Mouse (Mus musculus) cerebellum, adult 8-10 months (tissue): ENCODE measurements around the gene Gcsh.
A peak's percentile ranks its signal among the peaks of the same experiment; 100 is the strongest.

Experiments
- DNase-seq: peaks from one replicate; pipeline ENCODE4 v3.0.0; 2022

Gene Gcsh

GRCm38 (mm10) chr8:116993095-116993867, at the start of gene Gcsh:
Gcsh (minus strand) TSS chr8:116993537.
- peak; percentile 96 for DNase-seq

GRCm38 (mm10) chr8:117039843-117040242, 46.5 kb upstream of the Gcsh start:
- DNase-seq = no peak

GRCm38 (mm10) chr8:117037374-117037935, 44.1 kb upstream of the Gcsh start:
- DNase-seq = no peak

- DNase-seq = no peak
Measured at GRCm38 (mm10) chr8:117033393-117033792, 40.1 kb upstream of the Gcsh start.

- no peak for DNase-seq
Measured at GRCm38 (mm10) chr8:117032609-117033008, 39.3 kb upstream of the Gcsh start.

GRCm38 (mm10) chr8:117031476-117031875, 38.1 kb upstream of the Gcsh start:
- no peak for DNase-seq

- DNase-seq = no peak
Measured at GRCm38 (mm10) chr8:117028686-117029085, 35.3 kb upstream of the Gcsh start.

GRCm38 (mm10) chr8:117027601-117028000, 34.3 kb upstream of the Gcsh start:
- no peak for DNase-seq

- DNase-seq = no peak
Measured at GRCm38 (mm10) chr8:117022297-117022993, 29.1 kb upstream of the Gcsh start.

GRCm38 (mm10) chr8:117019323-117020275, 26.3 kb upstream of the Gcsh start:
- DNase-seq = no peak

- no peak for DNase-seq
Measured at GRCm38 (mm10) chr8:117017896-117018295, 24.6 kb upstream of the Gcsh start.

- no peak for DNase-seq
Measured at GRCm38 (mm10) chr8:117017006-117017405, 23.7 kb upstream of the Gcsh start.

- DNase-seq = no peak
Measured at GRCm38 (mm10) chr8:117015670-117016069, 22.3 kb upstream of the Gcsh start.

- no peak for DNase-seq
Measured at GRCm38 (mm10) chr8:117011366-117011765, 18.0 kb upstream of the Gcsh start.

- no peak for DNase-seq
Measured at GRCm38 (mm10) chr8:116994016-116994716, 829 bp upstream of the Gcsh start.

GRCm38 (mm10) chr8:116992176-116992971, 963 bp downstream of the Gcsh start:
- DNase-seq = peak; percentile 21

- DNase-seq = no peak
Measured at GRCm38 (mm10) chr8:116991241-116991640, 2.1 kb downstream of the Gcsh start.

- DNase-seq = no peak
Measured at GRCm38 (mm10) chr8:116989842-116990241, 3.5 kb downstream of the Gcsh start.

- DNase-seq = peak; percentile 51
Measured at GRCm38 (mm10) chr8:116980117-116980516, 13.2 kb downstream of the Gcsh start.

GRCm38 (mm10) chr8:116978631-116979256, 14.6 kb downstream of the Gcsh start, which contains the start of gene 1700030J22Rik:
1700030J22Rik (minus strand) TSS chr8:116978959.
- DNase-seq = peak; percentile 97

- no peak for DNase-seq
Measured at GRCm38 (mm10) chr8:116978052-116978451, 15.3 kb downstream of the Gcsh start.
